Mouse (Mus musculus) cerebellum, postnatal 4 days (tissue): ENCODE measurements around the gene Sec14l1.
A peak's percentile ranks its signal among the peaks of the same experiment; 100 is the strongest.

ENCODE experiments used
- DNase-seq, 2 experiments: peaks; one replicate each; pipeline ENCODE4 v3.0.0; 2022; ENCODE audit warnings: low spot score in 2 of 2, mixed read lengths in 1 of 2

Gene Sec14l1

GRCm38 (mm10) chr11:117109179-117109954, 5.6 kb upstream of the Sec14l1 start:
- no peak for DNase-seq

DNA sequence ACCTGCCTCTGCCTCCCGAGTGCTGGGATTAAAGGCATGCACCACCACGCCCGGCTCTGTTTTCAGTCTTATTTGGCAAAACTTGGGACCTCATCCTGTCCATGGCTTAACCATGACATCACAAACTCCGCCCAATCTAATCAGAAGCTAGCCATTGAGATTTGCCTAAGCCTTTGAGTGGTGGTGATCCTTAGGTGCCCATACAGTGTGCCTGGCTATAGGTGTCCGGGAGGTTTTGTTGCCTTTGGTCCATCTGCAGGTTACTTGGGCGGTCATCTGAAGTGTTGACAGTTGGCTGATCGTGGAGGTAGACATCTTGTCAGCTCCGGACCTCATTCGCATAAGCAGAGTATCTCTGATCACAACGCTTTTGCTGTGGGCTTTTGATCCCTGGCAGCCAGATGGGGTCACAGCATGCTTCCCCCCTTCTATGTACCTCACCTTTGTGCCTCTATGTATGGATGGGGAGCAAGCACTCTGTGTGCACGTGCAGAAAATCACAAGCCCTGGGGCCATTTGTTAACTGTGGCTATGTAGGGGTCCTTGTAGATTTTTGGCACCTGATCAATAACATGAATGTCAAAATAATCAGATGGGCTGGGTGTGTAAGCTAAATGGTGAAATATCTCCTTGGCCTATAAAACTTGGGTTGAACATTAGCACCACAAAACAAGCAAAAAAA, 2.9 kb upstream of the Sec14l1 start:
- no peak for DNase-seq

DNA sequence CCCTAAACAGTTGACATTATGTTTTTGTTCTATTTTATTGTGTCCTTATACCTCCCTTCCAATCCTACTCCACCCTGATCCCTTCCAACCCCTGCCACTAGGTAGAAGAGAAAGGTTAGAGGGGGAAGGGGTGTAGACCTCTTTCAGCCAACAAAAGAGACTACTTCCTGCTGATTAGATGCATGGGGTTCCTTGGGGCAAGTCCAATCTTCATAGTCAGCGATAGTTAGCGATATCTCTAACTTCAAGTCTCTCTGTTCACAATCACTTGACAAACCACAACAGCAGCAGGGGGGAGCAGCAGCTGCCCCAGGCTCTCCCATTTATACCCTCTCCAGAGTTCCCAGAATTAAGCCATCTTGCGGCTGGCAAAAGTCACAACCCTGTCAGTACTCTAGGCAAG, 2.3 kb upstream of the Sec14l1 start:
- no peak for DNase-seq

DNA sequence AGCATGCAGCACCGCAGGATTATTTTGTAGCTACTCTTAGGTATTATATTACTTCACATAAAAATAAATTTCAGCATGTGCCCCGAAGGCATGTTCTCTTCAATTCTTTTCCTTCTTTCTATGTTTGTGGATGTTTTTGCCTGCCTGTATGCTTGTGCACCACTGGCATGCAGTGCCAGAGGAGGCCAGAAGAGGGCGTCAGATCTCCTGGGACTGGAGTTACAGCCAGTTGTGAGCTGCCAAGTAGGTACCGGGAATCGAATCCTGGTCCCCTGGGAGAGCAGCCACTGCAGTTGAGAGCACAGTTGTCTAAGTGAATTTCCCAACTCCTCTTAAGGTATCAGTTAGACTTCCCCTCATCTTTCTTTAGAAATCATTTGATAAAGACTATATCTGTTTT, 1.6 kb upstream of the Sec14l1 start:
- no peak for DNase-seq

GRCm38 (mm10) chr11:117114231-117114591, 757 bp upstream of the Sec14l1 start:
- no peak for DNase-seq

DNA sequence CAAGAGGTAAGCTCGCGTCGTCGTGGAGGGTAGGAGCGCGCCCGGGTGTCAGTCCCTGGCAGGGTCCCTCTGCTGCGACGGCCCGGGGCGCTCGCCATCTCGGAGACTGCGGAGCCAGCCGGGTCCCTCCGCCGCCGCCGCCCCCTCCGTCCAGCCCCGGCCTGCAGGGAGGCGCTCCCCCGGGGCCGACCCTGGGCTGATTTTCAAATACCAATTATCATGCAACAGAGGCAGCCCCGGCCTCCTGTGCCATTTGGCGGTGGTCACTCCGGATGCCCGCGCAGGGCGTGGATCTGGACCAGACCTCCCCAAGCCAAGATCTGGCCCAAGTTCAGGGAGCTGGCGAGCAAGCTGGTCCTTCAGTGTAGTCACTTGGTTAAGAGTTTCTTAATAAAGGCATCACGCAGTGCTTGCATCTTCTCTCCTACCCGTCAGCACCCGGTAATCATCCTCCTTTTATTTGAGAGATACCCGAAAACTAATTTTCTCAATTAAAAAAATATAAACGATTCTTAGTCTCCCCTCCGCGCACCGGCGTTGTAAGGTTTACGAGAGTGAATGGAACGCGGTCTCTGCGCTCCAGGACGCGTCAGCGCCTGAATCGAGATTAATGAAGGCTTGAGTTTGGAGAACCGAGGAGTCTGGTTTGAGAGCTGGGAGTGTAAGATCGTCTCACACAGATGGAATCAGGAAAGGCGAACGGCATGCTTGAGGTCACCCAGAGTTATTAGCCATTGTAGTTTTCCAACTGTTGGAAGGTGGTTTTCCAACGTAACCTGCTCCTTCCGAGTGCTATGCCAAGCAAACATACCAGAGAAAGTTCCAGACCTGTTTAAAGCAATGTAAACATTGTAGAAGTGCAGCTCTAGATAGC, 615 bp downstream of the Sec14l1 start:
- DNase-seq, result peak in 1 of 2 experiments; percentile 42

DNA sequence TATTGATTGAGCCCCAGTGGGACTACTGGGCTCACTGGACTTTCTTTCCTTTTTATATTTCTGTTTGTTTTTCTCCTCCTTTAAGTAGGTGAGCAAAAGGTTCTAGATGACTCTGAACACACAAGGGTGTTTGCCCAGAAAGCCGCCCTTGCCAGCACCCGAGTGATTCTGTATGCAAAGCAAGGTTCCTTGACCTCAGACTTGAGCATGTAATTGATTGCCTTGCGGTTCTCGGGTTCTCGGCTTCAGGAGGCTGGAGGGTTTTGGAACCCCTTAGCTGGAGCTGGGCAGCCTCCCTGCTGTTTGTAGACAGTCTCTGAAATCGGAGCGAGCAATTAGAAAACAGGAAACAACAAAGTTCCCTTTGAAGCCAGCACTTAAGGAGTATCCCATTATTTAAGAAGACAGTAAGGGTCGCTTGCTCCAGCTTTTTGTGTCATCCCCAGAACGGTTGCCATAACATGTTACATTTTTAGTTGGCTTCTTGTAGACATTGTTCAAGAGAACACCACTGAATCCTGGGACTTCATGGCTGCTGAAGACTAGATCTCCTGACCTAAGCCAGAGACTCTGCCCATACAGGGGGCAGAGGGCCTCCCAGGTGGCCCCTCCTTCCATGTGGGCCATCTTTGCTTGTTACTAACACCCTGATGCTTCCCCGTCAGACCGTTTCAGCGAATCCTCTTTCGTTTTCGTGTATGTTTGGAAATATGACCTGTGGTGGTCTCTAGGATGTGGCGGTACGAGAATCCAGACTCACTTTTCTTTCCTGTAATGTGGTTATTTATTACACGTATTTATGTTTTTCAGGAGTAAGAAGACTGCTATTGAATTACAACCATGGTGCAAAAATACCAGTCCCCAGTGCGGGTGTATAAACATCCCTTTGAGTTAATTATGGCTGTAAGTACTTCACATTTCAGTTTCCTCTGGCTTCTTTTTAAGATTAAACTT, 1.7 kb downstream of the Sec14l1 start:
- DNase-seq, result no peak

DNA sequence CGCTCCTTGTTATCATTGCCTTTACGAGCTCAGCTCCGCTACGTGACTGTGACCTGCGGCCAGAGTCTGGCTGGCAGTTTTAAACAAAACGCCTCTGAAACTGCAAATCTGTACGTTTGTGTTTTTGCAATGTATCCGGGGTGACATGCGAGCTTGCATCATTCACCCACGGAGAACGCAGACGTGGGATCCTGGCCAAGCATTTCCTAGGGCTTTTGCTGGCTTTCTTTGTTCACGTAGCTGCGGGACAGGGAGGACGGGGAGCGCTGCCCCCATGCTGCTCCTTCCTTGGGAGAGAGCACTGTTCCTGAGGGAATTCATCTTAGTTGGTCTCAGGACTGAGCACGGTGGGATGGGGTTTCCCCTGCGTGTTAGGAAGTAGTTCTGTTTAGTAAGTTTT, 2.4 kb downstream of the Sec14l1 start:
- no peak for DNase-seq

- no peak for DNase-seq
Measured at GRCm38 (mm10) chr11:117117791-117118190, 2.8 kb downstream of the Sec14l1 start.

DNA sequence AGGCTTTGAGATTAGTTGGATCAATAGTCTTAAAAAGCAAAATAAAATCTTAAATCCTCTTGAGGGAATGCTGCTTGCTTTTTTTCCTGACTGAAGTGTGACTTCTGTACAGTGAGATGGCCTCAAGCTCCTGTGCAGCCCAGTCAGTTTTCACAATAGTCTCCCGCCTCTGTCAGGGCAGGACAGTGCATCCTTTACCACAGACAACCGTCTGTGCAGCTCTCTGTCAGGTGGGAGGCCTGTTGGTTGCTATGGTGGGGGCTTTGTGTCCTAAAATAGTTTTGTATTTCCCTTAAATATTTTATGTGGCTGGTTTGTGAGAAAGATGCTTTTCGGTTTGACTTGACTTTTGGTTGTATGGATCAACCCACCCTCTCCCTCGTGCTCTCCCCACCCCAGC, 3.3 kb downstream of the Sec14l1 start:
- DNase-seq, result no peak

- peak in 1 of 2 experiments; percentile 57 for DNase-seq
Measured at GRCm38 (mm10) chr11:117118721-117119321, 3.9 kb downstream of the Sec14l1 start.

DNA sequence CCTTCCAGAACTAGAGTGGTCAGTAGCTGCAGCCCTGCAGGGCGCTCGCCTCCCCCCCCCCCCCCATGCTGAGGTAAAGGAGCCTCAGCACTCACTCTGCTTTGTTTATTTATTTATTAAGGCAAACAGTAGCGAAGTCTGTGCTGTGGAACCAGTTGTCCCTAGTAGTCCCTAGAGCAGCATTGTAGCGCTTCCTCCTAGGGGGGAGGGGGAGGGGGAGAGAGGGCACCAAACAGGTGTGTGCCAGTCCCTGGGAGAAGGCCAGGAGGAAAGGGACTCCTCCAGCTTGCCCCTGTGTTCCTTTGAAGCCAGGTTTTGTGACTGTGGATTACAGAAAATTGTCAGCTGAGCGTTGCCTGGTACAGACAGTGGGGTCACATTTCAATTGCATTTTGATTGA, 4.8 kb downstream of the Sec14l1 start:
- DNase-seq, result no peak

GRCm38 (mm10) chr11:117120285-117121163, 5.6 kb downstream of the Sec14l1 start:
- DNase-seq, result no peak

DNA sequence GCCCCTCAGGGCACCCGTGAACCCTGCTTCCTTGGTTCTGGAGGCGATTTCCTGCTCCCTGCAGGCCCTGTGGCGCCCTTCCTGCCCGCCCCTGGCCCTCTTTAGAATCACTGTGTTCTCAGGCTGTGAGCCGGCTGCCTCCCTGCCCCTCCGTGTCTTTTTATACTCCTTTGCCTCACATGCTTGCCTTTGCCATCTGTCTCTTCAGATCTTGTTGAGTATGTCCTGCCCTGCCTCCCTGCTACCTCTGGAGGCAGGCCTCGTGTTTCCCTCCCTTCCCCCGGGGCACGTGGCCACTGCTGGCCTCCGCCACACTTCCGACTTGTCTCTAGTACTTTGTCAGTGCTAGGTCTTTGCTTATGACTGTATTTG, 6.2 kb downstream of the Sec14l1 start:
- no peak for DNase-seq

- no peak for DNase-seq
Measured at GRCm38 (mm10) chr11:117121954-117122353, 7.0 kb downstream of the Sec14l1 start.

DNA sequence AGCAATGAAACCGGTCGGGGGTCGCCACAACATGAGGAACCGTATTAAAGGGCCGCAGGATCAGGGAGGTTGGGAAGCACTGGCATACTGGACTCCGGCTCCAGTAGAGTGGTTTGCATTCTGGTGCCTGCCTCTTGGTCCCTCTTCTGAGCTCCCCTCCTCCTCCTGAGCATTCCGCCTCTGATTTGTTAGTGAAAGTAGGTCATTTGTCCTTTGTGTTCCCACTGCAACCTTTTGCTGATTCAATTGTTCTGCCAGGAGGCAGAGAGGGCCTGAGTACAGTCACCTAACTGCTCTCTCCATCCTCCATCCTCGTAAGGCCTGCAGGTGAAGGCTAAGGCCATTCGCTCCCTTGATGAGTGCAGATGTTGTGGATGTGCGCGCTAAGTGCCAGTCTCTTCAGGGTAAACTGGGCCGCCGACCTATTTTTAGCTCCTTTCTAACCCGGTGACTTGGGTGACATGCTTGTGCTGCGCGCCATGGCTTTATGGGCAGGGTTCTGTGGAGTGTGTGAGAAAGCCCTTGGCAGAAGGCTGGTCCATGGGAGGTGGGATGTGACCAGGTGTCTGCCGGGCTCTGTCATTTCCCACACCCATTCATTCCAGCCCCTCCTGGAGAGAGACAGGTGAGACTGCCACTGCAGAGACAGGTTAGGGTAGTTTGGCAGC, 8.6 kb downstream of the Sec14l1 start:
- no peak for DNase-seq

DNA sequence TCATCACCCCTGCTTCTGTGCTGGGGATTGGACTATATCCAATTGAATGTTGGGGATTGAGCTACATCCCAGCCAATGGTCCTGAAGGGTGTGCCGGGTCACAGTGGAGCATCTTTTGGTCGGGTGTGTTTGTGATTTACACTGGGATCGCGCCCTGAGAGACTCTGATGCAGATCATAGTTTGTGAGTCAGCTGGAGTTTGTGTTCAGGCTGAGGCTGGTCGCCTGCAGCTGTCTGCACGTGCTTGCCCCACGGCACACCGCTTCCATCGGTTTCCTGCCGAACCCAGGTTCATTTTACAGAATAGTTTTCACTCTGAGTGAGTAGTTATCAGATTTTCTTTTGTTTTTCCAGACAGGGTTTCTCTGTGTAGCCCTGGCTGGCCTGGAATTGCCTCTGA, 9.6 kb downstream of the Sec14l1 start:
- DNase-seq, result no peak

DNA sequence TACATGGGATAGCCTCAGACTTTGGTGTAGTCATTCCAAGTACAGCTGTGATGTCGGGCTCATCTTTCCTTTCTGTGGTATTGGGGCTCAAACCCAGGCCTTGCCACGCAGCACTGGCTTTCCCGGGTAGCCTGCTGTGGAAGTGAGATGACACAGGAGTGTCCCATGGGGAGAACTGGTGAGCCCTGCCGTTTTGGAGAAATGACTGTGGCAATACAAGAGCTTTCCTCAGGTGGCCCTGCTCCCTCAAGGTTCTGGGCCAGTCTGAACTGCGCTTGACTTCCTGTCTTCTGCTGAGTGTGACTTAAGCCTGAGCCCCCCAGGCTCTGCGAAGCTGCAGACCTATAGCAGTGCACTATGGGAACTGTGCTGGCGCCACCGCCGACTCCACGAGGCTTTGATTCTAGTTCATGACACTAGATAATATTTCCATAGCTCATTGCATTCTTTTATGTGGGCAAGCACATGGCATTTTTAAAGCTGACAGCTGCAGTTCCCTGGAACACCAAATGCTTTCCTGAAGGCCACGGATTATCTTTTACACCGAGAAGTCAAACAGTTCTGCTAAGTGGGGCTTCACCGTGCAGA, 12.4 kb downstream of the Sec14l1 start:
- DNase-seq, result no peak

DNA sequence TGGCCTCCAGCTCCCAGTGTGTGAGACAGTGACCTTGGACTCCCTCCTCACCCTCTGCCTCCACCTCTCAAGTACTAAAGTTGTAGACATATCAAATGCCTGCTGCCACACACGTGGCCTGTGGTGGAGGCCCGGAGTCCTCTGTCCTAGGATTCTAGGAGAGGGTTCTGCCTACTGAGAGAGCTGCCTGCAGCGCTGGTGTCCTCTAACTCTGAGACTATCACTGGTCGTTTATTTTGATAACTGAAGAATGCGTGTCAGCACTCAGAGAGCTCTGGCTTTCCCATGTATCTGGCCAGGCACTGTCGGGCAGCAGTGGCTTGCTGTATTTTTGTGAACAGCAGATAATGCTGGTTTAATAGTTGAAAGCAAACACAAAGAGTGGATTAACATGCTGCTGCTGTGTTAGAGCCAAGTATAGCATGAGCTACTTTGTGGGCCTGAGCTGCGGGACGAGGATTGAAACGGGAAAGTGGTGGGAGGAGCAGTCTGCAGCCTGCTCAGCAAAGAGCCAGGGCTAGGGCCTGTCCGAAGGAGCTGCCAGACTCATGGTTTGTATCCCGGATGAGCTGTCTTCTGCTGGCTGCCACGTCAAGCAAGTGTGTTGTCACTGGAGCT, 13.1 kb downstream of the Sec14l1 start:
- DNase-seq, result no peak
